Mouse (Mus musculus) brain, embryonic 14.5 days (tissue): ENCODE results near the gene Epsti1. TPM values are rescaled to one million over a fixed set of nuclear protein-coding genes. Genes with fewer than 3 reads are reported as not detected.

Source experiments
- DNase-seq: peaks from one replicate; pipeline ENCODE4 v3.0.0-alpha.2; 2011; ENCODE audit warnings: low read depth
- CTCF ChIP-seq: fragments of 200-500 bp; IDR thresholded peaks from 2 replicates; pipeline ENCODE4 v1.5.1; 2012; ENCODE audit warnings: inconsistent platforms, mild to moderate bottlenecking, moderate library complexity, borderline replicate concordance; ENCODE audit not compliant: insufficient read depth, insufficient read length; ENCODE audit errors: extremely low read depth
- POLR2A ChIP-seq: fragments of 200-500 bp; IDR thresholded peaks from 2 replicates; pipeline ENCODE4 v1.6.1; 2012; ENCODE audit warnings: mild to moderate bottlenecking, inconsistent platforms, borderline replicate concordance; ENCODE audit not compliant: poor library complexity, insufficient read depth, insufficient read length, severe bottlenecking; ENCODE audit errors: extremely low read depth
- polyA plus RNA-seq: library from polyadenylated mRNA; depleted of rRNA; stranded (reverse); fragments of >200 nt; gene quantifications from 2 replicates; pipeline ENCODE4 v1.2.3, GENCODE M21; 2012

Epsti1 gene
- polyA plus RNA-seq, 1 experiment: 0.15 TPM

DNA sequence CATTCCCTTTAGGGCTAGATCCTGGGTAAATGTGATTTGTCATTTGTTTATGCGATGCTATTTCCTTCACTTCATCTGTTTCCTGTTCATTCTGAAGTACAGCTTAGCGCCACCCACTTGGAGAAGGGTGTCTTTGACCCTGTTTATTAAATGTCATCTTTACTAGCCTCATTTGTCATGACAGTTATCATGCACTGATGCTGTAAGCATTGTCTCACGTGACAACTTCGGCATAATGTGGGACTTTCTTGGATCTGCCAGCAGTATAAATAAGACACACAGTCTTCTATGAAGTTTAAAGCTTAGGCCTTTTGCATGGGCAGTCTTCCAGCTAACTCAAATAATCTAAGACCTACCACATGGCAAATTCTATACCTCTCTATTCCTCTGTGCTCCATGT lies 67.3 kb downstream of the Epsti1 start:
- no peak for DNase-seq
- TF ChIP-seq CTCF: no peak
- TF ChIP-seq POLR2A: no peak

DNA sequence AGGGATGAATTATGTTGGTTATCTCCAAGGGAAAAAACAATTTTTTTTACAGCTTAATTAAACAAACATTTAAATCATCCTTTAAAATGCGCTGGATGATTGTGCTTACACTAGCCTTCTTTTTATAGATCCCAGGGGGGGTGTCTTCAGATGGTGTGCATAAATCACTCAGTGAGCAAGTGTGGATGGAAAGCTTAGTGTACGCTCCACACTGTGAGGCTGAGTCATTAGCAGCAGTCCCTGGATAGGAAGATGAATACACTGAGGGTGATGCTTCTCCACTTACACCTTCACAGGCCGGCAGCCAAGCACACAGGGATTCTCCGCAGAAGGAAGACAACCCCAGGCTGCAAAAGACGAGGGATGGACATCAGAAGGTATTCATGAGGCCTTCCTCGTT lies 70.2 kb downstream of the Epsti1 start:
- TF ChIP-seq POLR2A (no peak), CTCF (no peak)
- DNase-seq: no peak

DNA sequence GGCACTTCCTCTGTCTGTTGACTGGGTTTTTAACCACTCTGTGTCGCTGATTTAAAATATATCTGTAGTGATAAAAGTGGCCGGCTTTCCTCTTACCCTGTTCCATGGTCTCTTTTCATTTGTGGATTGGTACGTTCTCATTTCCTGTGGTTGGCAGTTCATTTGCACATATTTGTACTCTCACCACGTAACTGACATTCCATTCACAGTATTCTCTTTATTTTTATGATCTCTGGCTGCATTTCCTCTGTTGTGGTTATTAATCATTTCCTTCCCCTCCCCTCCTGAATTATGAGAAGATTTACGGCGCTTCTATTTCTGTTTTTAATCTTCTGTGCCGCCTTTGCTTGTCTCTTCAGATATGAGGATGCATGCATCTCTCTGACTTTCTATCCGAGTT lies 71.7 kb downstream of the Epsti1 start:
- TF ChIP-seq CTCF: no peak
- no peak for TF ChIP-seq POLR2A
- DNase-seq: no peak

DNA sequence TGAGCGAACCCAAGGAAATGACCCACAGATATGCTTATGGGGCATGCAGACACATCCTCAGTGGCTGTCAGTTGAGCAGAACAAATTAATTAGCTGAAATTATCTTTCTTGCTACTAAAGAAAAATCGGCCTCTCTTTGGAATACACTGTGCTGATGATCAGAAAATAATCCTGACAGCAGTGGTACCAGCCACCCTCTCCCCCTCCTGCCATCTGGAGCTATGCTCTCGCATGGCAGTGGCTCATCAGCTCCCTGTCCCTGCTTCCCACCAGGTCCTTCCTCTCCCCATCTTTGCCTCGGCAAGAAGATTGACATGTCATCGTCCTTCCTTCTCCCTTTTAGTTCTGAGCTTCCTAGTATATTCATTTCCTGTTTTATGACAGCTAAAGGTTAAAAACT lies 77.5 kb downstream of the Epsti1 start:
- peak; percentile 58 for DNase-seq
- TF ChIP-seq CTCF: no peak
- TF ChIP-seq POLR2A: no peak

DNA sequence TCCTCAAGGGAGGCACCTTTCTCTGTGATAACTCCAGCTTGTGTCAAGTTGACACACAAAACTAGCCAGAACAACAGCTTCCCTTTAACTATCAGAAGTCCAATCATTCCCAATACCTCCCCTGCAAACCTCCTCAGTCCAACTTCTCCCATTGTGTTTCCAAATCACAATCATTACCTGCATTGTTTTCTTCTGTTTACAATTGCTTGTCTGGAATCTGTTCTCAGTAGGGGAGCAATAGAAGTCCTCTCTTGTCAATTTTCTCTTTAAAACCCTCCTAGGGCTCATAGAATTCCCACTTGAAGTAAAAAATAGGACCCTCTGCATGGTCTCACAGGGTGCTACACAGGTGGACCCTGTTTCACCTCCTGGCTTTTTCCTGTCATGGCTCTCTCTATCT lies 93.7 kb downstream of the Epsti1 start:
- TF ChIP-seq CTCF: no peak
- no peak for TF ChIP-seq POLR2A
- no peak for DNase-seq

DNA sequence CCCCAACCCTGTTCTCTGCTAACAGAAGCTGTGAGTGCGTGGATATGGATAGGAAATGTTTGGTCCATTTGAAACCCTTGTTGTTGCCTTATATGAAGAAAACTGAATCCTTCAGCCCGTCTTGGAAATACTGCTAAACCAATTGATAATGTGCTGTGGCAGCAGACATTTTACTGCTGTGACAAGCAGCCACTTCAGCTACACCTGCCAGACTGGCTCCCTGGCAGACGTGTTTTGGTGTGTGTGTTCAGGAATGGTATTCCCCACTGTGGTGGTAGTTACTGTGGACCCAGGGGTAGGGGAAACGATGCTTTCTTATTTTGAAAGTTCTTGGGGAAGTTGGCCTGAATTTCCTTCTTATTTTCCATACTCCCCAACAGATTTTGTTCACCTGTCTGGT lies 100.4 kb downstream of the Epsti1 start:
- no peak for TF ChIP-seq CTCF
- DNase-seq: no peak

DNA sequence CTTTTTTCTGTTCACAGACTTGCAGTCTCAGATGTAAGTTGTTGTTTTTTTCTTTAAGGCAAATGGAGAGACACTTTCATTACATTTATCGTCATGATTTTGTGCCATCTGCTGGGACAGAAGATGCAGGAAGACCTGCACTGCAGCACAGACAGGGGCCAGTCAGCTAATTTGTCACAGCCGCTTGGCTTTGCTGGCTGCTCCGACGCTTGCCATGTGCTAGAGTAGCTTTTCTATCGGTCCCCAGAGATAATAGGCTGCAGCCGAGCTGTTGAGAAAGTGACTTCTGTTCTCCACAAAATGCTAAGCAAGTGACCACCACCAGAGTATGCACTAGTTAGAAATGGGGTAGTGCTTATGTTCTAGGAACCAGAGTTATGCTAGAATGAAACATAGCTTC lies 104.0 kb downstream of the Epsti1 start:
- TF ChIP-seq CTCF (no peak), POLR2A (no peak)
- DNase-seq: peak; percentile 66

DNA sequence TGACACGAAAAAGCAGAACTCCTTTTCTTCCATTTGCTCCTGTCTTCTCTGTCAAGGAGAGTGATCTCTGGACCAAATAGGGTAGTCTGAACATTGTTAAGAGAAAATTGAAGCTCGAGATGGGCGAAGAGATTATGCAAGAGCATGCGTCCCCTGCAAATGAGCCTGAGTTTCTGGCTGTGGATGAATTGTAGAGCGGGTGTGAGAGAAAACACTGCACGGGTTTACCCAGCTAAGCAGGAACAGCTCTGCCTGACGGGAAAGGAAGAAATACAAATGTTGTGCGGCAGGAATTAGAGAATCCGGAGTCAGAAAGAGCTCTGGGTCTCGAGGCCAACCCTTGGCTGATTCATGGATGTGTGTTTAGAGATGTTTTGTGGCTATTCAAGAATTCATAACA lies 107.8 kb downstream of the Epsti1 start:
- no peak for DNase-seq
- TF ChIP-seq CTCF (no peak), POLR2A (no peak)

DNA sequence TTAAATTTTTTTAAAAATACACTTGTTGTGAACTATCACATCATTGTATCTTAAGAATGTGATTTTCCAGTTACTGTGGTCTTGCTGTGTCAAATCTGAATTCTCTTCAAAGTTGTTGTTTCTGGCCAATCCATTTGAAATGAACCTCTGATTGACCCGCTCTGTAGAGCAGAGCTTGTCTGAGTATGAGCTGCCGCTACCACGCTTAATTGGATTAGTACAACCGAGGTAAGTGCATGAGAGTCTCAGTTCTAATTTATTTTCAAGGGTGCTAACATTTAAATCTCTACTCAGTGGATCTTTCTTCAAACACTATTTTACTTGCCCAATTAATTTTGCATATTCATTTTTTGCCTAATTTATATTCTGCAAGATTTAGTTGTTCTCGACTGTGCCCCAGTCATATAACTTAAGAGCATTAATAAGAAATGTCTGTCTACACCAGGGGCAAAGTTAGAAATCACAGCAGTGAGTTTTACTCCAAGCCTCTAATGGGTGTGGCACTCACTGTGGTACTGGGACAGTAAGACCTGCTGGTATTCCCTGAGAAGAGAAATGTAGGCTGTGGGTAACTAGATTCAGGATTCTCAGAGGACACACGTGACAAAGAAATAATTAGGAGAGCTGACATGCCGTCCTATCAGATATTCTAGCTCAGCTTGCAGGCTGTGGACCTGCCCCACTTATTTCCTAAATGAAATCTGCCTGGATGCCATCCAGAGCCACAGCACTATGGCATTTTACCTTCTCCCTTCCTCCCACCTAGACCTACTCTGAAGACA lies 111.7 kb downstream of the Epsti1 start:
- TF ChIP-seq CTCF (no peak), POLR2A (no peak)
- DNase-seq: peak; percentile 79

DNA sequence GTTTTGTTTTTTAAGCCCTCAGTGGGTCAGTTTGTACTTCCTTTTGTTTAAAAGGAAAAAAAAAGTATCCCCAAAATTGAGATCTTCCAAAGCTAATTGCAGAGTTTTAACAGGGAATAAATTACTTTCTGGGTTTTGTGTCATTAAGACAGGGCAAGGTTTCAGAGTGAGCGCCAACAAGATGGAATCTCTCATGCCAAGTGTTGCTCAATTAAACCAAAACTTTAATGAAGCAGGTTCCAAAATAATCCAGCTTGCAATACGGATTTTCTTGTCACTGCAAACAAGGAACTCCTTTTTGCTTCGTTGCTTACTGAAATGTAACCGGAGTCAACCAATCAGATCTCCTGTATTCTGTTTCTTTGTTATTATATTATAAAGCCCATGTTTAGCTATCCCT lies 112.4 kb downstream of the Epsti1 start:
- no peak for TF ChIP-seq POLR2A
- no peak for TF ChIP-seq CTCF
- peak; percentile 82 for DNase-seq

DNA sequence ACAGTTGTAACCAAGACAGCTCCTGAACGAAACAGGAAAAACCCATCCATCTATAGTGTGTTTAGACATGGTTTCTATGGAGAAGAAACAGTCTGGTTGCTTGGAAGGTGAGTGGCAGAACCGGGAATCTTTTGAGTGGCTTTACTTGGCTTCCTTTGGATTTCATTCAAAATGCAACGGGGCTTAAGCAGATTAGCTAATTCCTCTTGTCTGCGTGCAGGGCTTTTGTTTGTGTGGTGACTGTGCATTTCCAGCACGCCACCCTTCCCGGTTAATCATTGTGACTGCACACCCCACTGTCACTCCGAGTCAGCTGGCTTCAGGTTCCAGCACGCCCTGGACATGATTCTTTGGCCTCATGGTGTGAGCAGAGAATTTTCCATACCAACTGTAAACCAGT lies 115.9 kb downstream of the Epsti1 start:
- peak; percentile 75 for DNase-seq
- TF ChIP-seq CTCF: no peak
- TF ChIP-seq POLR2A: no peak

DNA sequence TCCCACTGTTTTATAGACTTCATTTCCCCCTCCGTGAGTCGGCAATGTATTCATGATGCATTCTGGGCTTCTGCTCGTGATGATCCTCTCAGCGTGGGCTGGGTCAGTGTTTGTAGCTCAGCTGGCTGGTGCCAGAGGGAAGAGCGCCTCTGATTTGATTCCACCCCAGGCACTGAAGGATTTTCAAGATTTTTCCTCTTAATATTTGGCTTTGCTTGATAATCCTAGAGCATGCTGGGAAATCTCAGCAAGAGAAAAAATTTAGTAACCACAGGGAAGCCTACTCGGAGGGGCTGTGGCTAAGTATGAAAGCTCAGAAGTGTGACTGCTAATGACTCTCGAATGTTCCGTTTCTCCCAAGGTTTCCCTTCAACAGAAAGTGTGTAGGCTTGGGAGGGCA lies 134.8 kb downstream of the Epsti1 start:
- TF ChIP-seq CTCF (no peak), POLR2A (no peak)
- DNase-seq: peak; percentile 73
